Mouse (Mus musculus): ENCODE results near the gene Tgfa.
A peak's percentile ranks its signal among the peaks of the same experiment; 100 is the strongest.

Gene Tgfa

DNA sequence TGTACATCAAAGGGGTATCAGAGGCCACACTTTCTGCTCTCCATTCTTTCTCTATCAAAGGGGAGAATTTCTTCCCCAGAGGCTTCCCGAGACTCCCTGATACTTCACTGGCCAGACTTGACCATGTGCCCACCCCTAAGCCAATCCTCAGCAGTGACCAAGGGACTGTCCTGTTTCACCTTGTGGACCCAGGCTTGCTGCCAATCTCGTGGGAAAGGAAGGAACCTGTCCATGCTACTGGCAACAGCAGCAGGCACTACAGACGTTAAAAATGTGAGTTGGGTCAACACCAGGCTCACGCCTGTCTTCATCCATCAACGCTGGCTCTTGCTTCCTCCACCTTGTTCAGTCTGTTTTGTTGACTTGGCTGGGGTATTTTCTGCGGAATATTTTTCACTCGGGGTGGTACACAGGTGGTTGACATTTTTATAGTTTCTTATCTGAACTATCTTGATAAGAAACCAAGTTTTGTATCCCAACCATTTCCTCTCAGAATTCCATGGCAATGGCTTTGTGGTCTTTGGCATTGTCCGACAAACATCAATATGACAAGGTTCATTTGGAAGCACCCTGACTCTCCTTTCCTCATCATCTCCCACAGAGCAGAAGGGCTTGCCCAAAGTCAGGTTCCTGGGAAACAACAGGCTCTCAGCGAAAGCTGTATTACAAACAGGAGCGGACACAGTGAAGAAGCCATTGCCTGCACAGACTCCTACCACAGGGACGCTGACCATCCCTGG is 6.1 kb upstream of the Tgfa start:
- DNase-seq, result no peak

DNA sequence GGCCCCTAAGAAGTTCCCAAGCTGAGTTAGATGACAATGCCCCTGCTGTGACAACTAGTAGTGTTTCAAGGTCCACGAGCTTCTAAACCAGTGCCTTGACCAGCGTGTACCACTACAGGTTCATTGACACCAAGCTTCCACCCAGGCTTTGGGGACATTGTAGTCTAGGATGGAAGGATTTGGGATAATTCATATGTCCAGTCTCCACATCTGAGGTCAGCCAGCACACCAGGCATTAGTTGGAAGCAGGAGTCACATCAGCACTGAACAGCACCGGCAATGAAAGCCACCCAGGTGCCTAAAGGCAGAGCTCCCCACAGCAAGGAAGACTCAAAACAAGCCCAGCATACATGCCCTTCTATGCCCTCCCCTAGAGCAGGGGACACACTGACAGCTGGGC is 4.4 kb upstream of the Tgfa start:
- DNase-seq, result no peak

DNA sequence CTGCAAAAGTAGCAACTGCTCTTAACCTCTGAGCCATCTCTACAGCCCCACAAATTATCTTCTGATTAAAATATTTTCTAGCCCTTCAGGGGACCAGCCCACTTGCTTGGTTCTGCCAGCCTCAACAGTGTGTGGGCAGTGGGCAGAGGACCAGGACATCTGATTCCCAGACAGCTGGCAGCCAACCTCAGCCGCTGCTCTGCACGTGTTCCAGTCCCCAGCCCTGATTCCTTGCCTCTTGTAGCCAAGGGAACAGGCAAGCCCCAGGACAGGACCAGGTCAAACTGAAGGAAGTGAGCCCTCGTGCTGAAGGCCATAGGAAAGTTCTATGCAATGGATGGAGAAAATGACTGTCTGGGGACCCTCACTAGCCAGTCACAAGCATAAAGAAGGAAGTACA is 2.0 kb upstream of the Tgfa start:
- DNase-seq, result no peak

DNA sequence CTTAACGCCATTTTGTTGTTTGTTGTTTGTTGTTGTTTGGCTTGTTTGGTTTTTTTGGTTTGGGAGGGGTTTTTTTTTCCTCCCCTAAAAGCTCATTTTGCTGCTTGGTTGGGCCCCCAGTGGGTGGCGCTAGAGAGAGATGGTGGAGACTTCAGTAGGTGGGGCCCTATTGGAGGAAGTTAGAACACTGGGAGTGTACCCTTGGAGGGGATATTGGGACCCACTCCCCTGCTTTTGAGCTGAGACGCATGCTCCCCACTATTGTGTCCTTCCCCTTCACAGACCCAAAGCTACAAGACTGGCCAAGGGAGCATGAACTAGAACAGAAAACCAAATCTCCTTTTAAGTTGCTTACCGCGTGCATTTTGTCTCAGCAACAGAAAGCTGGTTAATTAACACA is 1.1 kb upstream of the Tgfa start:
- peak; percentile 50 for DNase-seq

DNA sequence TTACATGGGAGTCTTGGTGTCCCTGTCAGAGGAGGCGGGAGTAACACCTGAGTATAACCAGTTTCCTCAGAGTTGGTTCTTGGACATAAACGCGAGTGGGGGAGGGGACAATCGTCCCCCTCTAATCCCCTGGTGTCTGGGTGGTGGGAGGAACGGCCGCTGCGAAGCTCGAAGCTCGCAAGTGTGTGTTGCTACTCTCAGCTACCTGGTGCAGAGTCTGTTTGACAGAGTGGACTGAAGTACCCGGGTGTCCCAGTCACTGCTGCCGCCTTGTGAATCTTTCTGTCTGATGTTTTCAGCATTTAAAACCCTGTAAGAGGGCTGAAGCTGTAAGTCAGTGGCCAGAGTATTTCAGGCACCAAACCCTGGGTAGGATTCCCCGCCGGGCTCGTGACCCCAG is 1.0 kb downstream of the Tgfa start:
- no peak for DNase-seq

DNA sequence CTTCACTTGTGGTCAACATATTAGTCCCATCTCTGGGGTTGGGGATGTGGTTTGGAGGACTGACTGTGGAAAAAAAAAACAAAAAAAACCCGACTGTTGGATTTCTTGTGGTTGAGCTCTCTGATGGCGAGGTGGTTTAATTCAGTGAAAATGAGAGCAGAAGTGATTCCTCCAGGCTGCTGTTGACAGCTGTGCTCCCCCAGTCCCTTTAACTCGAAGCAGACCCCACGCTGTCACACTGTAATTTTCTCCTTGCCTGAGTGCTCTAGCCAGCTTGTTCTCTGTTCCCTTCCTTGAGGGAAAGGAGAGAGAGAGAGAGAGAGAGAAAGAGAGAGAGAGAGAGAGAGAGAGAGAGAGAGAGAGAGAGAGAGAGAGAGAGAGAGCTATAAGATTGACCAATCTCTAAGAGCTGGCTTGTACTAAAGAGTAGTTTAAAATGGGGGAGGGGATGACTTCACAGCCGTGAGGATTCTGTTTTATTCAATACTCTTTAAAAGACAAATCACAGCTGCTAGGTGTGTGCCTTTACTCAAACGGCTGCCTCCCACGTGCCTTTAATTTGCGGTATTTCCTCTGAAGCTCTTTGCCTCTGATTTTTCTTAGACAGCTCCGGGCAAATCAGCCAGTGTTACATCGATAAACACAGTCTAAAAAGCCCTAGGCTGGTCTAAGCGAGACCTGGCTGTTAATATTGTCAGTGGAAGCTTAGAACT is 2.3 kb downstream of the Tgfa start:
- DNase-seq, result no peak

DNA sequence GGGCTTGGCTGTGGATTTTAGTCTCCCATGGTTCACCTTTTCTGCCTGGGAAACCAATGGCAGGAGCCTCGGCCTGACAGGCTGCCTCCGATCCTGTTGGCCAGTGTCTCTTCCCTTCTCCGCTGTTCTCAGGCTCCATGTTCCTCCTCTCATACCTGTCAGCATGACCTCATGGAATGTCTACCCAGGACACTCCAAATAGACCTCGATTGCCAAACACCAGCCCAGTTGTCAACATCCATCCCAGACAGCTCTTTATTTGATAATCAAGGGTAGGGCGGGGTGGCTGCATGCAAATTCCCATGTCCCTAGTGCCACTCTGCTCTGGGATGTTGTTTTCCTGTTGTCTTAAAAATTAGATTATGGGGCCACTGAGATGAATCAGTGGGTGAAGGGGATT is 5.9 kb downstream of the Tgfa start:
- DNase-seq, result no peak

DNA sequence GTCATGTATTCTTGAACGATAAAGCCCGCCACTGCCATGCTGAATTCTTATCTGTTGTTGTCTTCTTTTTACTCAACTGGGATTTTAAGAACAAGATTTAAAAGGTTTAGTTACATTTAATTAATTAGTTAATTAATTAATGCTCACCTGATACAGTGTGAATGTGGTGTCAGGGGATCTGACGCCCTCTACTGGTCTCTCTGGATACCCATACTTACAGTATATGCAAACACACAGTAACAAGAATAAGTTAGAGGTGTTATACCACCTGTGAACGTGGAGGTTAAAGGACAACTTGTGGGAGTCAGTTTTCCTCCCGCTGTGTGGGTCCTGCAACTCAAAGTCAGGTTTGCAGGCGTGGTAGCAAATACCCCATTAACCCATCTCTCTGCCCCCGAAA is 8.1 kb downstream of the Tgfa start:
- DNase-seq, result no peak

DNA sequence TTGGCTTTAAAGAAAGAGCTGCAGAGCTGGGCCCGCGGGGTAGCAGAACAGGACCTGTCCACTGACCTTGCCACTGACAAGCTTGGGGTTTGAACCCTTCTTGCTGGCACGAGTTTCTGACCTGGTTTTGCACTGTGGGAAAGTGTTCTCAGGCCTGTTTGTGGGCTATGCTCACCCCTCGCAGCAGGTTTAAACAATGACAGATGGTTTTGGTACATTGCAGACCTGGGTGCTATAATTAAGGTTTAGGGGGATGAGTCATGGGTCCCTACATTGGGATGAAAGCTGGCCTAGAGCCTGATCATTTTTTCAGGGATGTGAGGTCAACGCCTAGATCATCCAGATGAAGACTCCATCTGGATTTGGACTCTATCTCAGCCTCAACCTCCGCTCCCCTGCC is 11.0 kb downstream of the Tgfa start:
- no peak for DNase-seq

DNA sequence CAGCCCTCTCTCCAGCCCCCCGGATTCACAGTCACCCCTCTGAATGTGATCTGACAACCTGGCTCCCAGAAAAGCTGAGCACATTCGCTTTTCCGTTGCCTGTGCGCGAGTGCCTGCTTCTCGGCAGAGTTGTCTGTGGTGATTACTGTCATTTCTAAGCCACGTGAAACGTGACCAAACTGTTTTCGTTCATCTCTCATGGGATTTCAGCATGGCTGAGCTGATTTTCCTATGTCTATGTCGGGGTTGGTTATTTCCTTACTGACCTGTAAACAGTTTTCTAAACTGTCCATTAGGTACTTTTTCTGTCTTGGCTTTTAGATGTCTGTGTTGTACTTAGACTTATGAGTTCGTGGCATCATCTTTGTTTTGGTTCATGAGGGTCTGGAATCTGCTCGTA is 12.0 kb downstream of the Tgfa start:
- DNase-seq, result no peak

DNA sequence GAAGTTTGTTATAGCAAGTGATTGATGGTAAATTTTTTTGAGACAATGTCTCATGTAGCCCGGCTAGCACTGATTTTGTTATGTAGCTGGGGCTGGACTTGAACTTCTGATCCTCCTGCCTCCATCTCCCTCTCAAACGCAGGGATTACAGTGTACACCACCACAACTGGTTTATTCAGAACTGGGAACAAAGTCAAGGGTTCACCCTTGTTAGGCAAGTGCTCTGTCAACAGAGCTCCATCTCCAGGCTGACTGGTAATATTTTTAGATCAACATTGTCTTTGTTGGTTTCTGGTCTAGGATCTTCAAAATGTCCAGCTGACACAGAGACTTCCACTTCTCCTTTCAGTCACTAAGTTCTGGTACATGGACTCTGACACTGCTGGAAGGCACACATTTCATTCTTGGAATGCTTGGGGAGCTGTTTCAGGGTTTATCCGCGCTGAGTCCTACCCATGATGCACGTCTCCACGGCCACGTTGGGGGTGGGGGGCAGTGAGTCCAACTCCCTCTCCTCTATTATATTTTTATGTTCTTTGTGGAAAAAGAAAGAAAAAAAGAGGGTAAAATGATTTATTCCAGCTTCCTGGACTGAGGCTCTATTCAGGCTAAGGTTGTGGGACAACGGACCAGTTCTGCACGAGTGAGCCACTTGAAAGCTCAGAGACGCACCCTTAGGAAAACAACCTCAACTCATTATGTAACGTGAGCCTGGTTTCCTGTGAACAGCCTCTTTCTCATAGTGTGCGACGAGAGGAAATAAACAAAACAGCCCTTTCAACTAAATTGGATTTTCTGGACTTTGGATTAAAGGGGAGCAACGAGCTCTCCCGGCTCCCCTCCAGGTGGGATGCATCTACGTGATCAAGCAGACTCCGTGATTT is 14.4 kb downstream of the Tgfa start:
- no peak for DNase-seq

DNA sequence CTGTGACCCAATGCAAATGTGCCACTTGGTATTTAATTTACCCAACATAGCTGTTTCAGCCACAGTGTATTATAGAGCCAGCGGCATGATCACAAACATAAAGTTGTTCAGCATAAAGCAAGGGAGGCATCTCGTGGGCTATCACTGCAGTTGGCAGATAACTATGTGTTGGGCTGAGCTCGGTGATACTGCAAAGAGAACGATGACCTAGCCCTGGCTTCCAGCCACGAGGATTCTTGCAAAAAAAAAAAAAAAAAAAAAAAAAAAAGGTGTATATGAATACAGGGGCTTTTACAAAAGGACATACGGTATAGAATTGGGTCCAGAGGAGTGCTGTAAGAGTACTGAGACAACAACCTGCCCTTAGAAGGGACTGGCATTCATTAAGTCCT is 15.0 kb downstream of the Tgfa start:
- DNase-seq, result no peak

DNA sequence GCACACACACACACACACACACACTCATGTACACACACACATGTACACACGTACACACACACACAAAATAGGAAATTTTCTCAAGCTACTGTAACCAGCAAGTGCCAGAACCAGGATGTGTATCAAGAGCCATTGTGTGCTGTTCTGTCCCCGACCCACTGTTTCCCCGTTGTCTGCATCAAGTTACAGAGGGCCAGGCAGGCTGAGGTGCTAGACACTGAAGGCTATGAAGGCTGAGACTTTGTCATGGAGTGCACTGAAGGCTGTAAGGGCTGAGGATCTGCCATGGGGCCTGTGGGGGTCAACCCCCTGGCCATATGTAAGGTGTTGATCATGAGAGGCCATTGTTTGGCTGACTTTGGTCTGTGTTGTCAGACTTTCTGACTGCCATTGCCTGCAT is 15.6 kb downstream of the Tgfa start:
- DNase-seq, result no peak

DNA sequence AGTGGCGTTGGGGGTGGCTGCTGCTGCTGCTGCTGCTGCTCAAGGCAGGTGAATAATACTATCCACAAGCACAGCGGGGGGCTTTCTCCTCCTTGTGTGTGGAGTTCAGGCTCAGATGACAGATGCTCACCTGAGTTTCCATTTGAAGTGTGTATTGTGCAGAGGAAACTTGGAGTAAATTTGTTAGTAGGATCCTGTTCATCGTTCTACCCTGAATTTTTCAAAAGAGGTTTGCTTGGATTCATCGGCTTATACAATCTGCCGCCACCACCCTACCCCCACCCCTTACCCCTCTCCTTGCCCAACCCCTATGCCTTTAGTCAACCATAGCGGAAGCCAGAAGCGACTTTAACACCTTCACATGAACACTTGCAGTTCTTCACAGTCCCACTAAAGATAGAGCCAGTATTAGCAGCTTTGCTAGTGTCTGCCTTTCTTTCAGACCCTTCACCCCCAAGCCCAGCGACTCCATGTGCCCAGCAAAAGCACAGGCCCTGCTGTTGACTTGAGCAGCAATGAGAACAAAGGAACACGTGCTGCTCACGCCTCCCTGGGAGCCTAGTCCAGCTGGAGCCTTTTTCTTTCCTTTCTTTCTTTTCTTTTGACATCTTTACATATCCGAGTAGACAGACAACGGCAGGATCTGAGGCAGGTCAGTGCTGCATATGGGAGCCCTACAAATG is 16.2 kb downstream of the Tgfa start:
- no peak for DNase-seq

DNA sequence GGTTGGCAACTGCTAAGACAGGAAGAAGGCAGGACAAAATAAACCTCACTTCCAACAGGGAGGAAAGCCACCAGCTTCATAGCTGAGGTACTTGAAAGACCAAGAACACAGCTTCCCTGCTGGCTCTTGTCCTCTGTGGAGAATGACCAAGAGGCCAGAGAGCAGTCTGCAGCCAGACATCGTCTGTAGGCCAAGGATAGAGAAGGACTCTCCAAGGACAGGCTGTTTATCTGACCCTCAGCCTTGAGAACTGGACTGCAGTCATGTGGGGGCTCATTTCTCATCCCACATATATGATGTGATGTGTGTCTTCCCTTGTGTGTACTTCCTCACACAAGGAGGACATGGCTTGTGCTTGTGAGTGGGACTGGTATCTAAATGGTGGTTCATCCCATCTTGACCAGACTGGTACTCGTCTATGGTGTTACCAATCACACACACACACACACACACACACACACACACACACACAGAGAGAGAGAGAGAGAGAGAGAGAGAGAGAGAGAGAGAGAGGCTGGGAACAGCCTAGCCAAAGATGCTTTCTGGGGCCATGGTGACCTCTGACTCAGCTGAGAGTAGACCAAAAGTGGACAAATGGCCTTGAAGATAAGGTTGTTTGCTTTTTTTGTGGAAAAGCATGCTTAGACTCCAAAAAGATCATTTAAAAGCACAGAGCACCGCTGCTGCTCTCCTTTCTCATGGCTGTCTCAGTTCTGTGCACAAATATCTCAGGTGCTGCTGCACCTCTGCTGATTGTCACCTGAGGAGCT is 18.0 kb downstream of the Tgfa start:
- DNase-seq, result no peak

DNA sequence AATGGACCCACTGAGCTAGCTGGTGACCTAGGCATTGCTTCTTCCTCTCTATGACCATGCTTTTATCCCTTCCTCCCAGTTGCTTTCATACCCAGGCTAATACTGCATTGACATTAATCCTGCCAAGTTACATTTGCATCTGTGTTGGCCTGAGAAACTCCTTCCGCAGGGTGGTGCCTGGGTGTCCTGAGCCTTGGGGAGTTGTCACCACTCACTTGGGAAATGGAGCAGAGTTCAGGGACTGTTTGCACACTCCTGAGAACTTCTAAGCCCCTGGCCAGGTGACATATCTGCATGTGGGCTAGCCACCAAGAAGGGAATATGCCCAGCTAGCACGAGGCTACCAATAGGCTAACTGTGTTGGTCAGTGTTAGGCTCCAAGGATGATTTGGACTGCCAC is 23.0 kb downstream of the Tgfa start:
- DNase-seq, result no peak

DNA sequence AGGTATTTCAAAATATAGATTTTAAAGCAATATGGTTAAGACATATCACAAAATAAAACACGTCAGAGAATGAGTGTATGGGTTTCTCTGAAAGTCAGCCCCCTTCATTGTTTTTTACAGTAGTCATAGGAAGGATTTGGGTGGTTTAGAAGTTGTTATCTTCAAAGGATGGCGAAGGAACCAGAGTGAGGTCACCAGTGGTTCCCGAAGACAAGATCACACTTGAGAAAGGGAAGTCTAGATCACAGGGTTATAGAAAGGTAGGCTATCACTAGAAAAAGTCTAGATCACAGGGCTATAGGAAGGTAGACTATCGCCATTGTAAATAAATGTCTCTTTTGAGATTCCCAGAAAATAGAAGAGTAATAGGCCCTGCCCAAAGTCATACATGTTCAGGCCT is 23.7 kb downstream of the Tgfa start:
- no peak for DNase-seq

DNA sequence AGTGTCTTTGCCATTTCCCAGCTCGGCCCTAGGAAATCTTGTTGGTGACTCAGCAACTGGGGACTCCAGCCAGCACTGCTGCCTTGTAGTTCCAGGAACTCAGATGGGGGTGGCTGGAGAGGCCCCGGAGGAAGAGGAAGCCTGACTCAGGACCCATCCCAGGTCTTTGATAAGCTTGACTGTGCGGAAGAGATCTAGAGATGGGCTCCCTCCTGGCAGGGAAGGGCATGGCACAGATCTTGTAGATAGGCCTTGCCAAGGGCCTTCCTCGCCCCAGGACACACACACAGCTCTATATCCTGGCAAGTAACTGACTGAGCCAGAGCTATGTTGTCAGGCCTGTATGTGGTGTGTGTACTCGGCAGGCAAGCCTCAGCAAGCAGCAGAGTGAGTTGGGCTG is 24.5 kb downstream of the Tgfa start:
- DNase-seq, result no peak

DNA sequence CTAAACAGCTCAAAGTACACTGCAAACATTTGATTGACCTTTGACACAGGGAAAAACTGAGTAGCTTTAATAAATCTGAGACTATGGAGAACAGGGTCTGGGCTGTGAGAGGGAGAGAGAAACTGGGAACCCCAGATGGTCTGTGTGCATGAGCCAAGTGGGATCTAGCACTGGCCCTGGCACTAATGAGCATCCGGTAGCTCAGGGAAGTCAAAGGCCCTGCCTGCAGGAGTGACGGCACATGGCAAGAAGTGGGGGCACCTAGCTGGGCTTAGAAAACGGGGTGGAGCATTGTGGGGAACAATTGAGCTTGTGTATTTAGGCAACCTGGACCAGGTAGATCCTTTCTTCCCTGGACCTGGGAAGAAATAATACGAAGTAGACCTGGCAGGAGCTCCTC is 25.1 kb downstream of the Tgfa start:
- no peak for DNase-seq

DNA sequence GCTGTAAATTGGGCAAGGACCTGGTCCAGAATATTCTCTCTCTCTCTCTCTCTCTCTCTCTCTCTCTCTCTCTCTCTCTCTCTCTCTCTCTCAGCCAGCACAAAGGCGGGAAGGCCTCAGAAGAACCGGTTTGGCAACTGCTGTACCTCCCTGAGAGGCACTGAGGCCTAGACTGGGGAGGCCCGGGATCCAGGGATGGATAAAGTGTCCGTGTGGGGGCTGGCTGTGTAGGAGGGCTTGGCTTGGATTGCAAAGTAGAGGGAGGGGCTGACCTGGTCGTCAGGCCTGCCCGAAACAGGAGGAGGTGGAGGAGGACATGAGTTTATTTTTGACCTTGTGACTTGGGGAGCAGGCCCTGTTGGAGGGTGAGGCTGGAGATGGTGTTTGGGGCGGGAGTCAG is 27.4 kb downstream of the Tgfa start:
- DNase-seq, result no peak

DNA sequence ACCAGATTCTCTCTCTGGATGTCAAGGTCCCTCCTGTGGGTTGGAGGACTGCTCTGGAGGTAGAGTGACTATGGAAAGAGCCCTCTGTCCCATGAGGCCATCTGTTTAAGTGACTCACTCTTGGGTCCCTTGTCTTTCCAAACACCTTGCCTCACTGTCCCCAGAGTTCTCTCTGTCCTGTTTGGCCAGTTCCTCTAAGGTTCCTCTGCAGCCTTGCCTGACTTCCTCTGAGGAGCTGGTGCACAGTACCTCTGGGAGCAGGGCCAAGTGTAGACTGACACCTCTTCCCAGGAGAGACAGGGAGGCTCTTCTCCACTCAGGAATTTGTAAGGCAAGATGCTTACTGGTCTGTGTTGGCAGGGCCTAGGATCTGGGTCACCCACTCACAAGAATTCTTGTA is 30.6 kb downstream of the Tgfa start:
- DNase-seq, result no peak

DNA sequence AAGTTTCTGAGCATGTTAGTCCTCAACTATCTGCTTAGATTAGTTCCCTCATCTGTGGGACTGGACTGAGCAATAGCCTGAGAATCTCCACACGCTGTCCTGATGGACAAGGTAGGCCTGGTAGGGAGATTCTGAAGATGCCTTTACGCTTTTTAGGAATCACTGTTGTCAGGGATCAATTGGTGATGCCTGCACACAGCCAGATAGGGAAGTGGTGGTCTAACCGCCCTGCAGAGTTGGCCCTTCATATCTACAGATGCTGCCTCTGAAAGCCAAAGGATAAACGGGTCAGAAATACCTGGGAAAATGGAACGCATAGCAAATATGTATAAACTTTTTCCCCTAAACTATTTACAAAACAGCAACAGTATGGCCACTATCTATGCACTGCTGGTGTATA is 37.3 kb downstream of the Tgfa start:
- no peak for DNase-seq
